Mouse (Mus musculus): ENCODE results near the gene Gm266.
"Not testable (repeated sequence)": the region's sequence is repeated elsewhere in the genome, so short reads cannot be mapped to it uniquely, and the experiment has no call there.

Gm266 gene

DNA sequence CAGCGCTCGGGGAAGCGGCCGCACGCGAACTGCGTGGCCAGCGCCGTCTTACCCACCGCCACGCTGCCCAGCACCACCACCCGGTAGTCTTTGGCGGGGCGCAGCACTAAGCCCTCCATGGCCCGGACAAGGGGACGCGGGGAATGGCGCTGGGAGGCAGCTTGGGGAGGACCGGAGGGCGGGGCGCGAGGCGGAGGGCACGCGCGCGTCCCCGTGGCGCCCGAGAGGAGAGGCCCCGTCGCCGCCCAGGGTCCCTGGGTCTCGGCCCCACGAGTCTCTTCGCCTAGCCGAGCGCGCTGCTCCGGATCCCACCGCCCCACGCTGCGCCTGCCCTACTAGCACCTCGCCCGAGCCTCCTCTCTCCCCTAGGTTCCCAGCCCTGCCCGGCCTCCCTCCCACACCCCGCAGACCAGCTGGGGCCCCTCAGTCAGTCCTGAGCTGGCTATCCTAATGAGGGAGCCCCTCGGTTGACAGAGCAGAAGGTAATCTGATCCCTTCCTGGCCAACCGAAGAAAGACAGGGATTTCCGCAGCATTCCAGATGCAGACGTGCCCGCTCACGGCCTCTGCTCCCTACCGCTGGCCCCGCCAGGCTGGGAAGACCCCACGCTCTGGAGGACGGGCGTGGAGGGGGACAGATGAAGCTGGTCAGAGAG is at the start of gene Gm266:
Gm266 (minus strand) TSS at position 172 of the 655 bp plus-strand sequence.
- no peak for DNase-seq (ENCODE audit: low spot score)

DNA sequence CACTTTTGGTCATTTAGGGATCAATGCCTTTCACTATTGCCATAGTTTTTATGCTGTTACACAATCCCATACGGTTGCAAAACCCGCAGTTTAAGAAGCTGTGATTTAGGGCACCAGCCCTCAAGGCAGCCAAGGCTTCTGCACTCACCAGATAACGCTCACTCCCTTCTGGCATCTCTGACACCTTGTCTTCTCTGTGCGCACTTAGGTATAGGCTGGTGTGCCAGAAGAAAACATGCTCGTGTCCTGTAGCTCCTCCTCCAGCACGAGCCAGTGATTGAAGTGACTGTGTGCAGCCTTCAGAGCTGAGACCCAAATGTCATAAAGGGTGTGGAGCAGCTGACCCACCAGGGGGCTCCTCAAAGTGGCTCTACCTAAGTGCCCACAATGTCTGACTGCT is 49.7 kb upstream of the Gm266 start:
- DNase-seq (ENCODE audit: low spot score): peak; percentile 45

DNA sequence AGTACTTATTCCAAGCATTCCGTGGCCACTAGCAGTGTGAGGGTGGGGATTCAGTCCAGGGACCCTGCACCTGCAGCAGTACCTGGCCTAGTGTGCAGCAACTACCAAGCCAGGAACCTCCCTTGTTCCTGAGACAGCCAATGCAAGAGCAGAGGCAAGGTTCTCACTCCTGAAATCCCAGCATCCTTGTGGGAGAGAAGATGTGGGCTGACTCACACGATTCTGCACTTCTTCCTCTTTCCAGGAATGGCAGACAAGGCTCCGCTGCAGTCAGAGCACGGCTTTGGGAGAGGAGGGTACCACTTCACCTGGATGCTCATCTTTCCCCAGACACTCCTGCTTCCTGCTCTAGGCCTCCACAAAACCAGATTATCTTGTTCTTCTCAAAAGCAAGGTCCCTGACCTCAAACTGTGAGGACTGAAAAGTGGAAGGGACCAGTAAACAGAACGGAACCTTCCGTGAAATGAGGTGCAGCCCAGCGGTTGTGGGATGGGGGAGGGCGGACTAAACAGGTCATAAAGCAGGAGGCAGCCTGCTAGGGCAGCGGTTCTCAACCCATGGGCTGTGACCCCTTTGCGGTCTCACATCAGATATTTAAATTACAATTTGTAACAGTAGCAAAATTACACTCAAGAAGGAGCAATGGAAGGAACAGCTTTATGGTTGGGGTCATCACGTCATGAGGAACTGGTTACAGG is 47.6 kb upstream of the Gm266 start:
- no peak for DNase-seq (ENCODE audit: low spot score)

DNA sequence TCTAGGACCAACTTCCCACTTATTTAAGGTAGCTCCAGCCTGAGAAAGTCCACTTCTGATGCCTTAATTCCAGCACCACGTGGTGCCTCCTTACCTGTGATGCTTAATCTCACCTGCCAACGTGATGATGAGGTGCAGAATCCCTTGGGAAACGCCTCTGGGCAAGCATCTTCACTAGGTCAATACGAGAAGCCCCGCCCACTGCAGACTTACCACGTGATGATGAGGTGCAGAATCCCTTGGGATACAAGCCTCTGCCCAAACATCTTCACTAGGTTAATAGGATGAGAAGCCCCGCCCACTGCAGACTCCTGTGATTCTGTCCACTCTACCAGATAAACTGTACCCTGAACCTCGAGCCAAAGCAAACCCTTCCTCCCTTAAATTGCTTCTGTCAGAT is 43.6 kb upstream of the Gm266 start:
- no peak for DNase-seq (ENCODE audit: low spot score)

DNA sequence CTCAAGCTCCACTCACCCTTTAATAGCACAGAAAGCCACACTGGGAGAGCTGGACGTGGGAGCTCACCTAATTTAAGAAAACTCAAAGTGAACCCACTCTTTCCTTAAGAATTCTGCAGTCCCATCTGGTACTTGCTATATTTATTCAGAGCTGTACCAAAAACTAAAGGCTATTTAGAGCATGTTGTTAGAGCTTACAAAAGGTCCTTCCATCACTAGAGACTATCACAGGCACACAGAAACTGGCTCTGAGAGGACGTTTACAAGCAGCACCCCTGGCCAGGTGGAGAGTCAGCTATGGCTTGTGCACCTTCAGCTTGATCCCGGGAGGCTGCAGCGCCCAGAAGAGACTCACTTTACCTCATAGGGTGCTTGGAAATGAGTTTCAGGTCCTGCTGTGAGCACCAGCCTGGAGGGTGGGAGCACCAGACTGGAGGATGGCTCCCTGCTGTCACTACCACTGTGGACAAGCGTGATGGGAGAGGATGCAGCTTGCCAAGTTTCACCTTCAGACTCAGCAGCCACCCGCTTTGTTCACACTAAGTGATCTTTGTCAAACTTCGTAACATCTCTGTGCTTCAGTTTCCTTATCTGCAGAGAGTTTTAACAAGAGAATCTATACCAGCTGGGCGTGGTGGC is 42.1 kb upstream of the Gm266 start:
- no peak for DNase-seq (ENCODE audit: low spot score)

DNA sequence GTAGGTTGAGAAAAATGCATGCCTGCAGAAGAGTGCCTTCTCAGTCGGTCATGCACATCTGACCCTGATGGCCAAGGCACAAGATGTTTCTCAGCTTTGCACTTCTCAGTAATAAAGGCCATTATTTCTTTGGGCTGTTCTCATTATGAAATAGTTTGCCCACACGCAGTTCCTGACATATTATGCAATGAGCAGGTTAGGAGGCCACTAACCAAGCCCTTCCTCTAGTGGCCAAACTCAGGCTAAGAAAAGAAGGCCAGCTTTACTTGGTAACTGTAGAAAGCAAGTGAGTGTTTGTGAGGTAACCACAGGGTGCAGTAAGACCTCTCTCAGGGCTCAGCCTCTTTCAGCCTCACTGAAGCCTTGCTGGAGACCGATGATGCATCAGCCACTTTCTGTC is 39.3 kb upstream of the Gm266 start:
- peak; percentile 74 for DNase-seq (ENCODE audit: low spot score)

DNA sequence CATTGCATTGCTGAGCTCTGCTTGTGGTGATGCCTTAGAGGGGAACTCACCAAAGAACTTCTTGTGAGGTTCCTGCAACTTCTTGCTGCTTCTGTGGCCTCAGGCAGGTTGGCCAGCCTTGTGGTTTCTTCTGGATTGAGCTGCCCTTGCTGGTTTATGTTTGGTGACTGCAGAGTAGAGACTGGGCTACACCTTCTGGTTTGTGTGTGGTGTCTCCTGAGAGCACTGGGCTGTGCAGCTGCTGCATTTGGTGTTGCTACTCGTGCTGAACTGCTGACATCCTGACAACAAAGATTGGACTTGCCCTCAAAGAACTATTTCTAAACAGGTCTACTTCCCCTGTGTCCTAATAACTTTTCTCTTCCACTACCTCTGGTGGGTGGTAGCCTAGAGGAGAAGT is 38.8 kb upstream of the Gm266 start:
- no peak for DNase-seq (ENCODE audit: low spot score)

DNA sequence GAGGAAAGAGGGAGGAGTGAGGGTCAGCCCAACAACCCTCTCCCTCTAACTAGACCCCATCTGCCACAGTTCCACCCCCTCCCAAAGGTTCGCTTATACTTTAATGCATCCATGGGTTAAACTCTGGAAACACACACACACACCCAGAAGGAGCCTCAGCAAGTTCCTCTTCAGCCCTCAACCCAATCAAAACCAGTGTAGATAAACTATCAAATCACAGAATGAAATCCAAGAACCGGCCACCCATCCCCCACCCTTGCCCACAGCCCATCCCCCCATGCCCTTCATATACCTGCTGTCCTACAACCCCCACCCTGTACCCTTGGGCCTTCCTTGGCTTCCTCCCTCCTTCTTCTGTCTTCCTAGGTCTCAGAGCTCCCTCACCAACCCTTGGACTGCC is 35.4 kb upstream of the Gm266 start:
- DNase-seq (ENCODE audit: low spot score): no peak

DNA sequence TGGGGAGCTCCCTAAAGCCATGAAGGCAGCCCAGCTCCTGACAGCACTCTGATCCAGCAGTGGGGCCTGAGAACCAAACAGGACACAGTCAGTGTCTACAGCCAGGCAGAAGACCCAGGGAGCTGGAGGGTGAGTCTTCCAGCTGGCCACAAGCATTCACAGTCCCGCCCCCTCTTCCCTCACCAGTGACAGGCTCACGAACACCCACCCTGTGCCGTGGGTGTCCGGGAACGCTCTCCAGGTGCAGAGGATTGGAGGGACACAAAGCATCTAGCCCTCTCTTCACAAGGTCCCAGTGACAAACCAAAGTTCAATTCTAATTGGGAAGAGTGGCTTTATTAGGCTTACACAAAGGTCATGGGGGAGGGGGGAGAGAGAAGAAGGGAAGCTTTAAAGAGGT is 34.2 kb upstream of the Gm266 start:
- DNase-seq (ENCODE audit: low spot score): no peak

DNA sequence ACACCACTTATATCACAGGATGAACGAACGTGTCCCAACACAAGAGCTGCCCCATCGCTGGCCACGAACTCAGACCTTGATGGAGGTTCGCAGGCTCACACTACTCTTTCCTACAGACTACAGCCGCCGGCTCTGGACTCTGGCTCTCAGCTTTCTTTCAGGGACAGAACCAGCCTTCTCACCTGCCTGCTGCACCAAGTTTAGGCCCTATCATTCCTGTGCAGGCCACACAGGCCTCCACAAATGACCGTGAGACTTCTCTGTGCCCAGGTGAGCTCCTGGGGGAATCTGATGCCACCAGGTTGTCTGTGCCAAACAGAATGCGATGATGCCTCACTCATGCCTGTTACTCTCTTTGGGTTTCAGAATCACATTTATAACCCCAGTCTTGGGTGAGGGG is 32.8 kb upstream of the Gm266 start:
- DNase-seq (ENCODE audit: low spot score): no peak

DNA sequence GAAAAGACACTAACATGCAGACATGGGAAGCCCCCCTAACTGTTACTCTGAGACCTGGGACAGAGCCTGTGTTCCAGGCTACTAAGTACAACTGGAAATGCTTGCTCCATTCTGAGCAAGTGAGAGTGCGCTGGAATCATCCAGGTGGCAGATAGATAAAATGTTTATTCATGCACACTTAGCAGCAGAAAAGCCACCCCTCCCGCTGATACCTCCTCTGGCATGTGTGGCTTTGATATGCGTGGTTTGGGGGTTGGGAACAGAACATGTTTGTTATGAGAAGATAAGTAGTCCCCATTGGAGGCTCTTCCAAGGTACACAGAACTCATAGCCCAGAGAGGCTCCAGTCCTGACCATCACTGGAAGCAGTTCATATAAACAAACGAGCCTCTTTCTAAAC is 32.3 kb upstream of the Gm266 start:
- DNase-seq (ENCODE audit: low spot score): no peak

DNA sequence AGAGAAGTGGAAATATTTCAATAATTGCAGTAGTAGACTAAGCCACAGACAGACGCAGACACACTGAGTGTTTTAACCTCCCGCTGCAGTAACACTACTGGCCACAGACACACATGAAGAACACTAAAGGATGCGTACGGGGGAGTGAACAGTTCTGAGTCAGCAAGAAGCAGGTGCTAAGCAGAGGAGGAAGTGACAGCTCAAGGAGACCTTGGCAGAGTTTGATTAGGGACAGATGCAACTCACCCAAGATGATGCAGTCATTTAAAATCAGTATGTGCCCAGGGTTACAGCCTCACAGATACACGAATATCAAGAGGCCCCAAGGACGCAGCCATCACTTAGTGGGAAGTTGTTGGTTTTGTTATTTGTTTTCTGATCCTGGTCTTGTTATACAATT is 31.2 kb upstream of the Gm266 start:
- no peak for DNase-seq (ENCODE audit: low spot score)

DNA sequence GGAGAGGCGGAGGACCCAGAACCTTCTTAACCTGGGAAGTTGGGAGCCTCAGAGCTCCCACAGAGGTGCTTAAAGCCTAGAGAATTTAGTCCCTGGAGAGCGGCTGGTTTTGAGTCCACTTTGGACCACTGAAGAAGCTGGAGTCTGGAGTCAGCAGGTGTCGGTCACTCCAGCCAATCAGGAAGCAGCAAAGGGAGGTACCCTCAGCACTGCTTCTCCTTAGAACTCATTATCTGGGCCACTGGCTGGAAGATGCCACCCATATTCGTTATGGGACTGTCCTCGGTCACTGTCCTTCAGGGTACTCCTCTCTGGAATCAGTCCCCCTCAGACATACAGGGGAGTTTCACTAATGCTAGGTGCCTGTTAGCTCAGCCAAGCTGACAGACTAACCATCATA is 30.3 kb upstream of the Gm266 start:
- no peak for DNase-seq (ENCODE audit: low spot score)

DNA sequence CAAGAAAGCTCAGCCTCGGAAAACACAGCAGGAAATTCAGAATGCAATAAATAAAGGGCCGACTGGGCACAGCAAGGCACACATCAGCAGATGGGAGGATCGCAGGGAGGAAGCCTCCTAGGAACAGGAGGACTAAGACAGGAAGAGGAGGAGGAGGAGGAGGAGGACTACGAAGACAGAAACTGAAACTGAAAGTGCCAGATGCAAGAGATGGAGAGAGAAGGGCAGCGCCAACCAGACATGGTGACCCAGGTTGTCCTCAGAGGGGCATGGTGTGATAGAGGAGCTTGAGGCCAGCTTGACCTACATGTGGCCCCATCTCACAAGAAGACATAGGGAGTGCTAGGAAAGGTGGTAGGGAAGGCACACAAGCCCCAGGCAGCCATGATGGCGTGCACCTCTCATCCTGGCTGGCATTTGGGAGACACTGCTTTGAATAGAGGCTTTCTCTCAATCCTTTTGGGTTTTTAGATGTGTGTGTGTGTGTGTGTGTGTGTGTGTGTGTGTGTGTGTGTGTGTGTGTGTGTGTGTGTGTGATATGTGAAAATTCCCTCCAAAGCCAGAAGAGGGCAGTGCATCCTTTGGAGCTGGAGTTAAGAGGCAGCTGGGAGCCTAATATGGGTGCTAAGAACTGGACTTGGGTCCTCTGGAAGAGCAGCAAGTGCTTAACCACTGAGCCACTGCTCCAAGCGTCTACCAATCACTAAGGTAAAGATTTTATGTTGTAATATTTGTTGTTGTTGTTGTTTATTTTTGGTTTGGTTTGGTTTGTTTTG is 29.4 kb upstream of the Gm266 start:
- DNase-seq (ENCODE audit: low spot score): peak; percentile 43

DNA sequence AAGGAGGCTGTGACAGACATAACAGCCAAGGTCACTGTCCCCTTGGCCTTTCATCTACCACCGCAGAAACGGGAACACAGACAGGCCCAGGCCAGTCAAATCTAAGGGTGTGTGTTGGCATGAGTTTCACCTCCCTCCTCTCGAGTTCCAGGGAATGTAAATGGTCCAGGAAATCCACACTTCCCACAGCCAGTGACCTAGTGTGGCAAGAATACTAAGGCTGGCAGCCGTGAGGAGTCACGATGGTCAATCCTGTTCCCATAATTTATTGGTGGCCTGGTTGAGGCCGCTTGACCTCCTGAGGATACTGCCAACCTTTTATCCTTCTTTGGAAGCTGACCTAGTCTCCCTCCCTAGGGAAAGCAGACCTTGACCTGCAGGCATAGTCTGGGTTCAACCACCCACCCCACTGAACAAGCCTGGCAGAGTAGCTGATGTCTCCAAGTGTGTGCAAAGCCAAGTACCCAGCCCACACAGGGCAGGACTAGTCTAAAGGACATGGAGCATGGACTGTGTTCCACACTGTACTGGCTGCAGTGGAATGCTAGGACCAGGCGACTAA is 28.7 kb upstream of the Gm266 start:
- DNase-seq (ENCODE audit: low spot score): peak; percentile 71

DNA sequence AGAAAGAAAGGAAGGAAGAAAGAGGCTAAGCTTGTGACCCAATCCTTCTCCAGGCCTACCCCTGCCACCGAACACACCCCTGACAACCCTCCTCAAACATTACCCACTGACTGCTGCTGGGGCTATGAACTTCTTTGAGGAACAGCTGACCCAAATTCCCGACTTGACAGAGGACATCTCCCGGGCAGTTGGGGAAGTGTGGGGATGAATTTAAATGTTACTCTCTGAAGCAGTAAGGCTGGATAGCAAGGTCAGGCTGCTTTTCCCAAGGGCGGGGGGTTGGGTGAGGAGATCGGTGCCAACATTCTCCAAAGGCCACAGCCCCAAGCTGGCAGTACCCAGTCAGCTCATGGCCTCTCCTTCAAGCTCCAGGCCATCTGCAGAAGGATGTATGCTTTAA is 28.1 kb upstream of the Gm266 start:
- DNase-seq (ENCODE audit: low spot score): peak; percentile 78

DNA sequence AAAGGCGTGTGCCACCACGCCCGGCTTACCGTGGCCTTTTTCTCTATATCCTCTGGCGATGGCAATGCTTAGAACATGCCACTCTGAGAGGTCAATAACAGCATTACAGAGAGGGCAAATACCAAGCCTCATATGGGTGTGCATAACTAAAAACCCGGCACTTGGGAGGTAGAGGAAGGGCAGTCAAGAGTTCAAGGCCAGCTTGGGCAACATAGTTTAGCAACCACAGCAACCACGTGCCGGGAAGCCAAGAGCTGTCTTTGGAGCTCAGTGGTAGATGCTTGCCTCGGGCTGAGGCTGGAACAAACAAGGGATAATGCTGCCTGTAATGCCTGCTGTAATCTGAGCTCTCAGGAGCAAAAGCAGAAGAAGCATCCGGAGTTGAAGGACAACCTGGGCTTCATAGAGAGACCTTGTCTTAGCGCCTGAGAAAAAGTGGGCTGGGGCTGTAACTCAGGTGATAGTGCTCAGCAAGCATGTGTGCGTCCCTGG is 27.0 kb upstream of the Gm266 start:
- no peak for DNase-seq (ENCODE audit: low spot score)

DNA sequence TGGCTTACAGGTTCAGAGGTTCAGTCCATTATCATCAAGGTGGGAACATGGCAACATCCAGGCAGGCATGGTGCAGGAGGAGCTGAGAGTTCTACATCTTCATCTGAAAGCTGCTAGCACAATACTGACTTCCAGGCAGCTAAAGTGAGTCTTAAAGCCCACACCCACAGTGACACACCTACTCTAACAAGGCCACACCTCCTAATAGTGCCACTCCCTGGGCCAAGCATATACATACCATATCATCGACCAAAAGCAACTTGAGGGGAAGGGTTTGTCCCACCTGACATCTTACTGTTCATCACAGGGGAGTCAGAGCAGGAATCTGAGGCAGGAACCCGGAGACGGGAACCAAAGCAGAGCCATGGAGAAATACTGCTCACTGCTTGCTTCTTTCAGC is 22.8 kb upstream of the Gm266 start:
- DNase-seq (ENCODE audit: low spot score): not testable (repeated sequence)

DNA sequence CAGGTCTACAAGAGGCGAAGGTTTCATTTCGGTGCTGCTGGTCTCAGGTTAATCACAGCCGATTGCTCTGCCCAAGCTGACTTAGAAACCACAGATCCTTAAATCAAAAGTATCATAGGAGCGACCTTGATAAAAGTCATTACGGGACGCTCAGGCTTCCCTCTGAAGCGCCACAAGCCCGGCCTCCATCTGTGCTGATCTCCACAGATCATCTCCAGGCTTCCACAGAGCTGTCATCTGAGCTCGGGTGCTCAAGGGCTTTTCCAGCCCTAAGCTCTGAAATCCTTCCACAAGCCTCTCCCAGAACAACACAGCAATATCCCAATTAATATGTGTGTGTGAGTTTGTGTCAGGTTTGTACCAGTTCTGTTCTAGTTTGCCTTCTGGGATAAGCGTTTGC is 22.3 kb upstream of the Gm266 start:
- no peak for DNase-seq (ENCODE audit: low spot score)

DNA sequence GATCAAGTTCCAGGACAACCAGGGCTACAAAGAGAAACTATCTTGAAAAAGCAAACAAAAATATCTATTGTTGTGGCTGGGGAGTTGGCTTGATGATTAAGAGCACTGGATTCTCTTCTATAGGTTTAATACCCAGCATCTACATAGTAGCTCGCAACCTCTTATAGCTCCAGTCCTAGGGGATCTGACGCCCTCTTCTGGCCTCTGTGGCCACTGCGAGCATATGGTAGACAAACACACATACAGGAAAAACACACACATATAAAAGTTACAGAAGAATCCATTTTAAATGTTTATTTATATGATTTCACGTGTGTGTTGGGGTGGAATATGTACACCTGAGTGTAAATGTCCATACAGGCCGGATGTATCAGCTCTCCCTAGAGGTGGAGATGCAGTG is 21.4 kb upstream of the Gm266 start:
- DNase-seq (ENCODE audit: low spot score): no peak

DNA sequence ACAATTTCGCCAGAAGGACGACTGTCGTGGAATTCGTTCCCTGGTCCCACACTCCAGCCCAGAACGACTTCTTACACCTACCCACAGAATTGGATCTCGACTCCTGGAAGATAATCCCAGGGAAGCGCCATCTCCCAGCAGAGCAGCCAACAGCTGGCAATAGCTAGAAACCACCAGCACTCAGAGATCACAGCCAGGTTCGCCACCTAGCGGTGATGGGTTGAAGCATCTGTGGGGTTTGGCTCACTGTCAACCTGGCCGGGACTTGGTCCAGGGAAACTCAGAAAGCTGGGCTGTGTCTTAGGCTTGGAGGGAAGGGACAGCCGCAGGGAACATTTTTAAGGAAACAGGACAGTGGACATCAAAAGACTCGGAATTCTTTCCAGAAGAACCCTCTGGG is 19.3 kb upstream of the Gm266 start:
- DNase-seq (ENCODE audit: low spot score): peak; percentile 95

DNA sequence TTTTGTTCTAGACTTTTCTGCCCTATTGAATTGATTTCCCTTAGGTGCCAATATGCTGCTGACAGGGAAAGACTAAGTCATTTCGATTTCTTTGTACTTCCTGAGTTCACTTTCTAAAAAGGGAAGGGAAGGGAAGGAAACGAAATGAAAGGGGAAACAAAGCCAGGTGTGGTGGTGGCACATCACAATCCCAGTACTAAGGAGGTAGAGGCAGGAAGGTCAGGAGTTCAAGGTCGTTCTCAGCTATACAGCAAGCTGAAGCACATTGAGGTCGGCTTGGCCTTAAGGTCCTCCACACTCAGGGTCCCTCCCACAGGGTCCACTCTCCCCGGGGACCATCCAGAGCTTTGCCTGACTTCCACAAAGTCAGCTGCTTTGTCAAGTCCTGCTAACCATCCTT is 17.9 kb upstream of the Gm266 start:
- no peak for DNase-seq (ENCODE audit: low spot score)

Data from adipocyte (in vitro differentiated cells).